Mouse (Mus musculus): Measurements from ENCODE around the gene Colca2.

GRCm38 (mm10) chr9:51225636-51226166 lies 52.7 kb downstream of the Colca2 start:
- no peak for TF ChIP-seq CTCF (IDR thresholded peaks at IDR 0.05)
- TF ChIP-seq EP300 (IDR thresholded peaks at IDR 0.05): no peak
